Mouse (Mus musculus) lung, postnatal 25 days (tissue): ENCODE data around the gene Olfr625-ps1.
"Not testable (repeated sequence)": the region's sequence is repeated elsewhere in the genome, so short reads cannot be mapped to it uniquely, and the experiment has no call there.

ENCODE experiments used
- DNase-seq: peaks from one replicate; pipeline ENCODE4 v3.0.0; 2022; ENCODE audit warnings: low spot score

The Olfr625-ps1 gene

GRCm38 (mm10) chr7:103682420-103682819, at the start of gene Olfr625-ps1:
Gene Olfr625-ps1 (plus strand): TSS chr7:103682720.
- no peak for DNase-seq

GRCm38 (mm10) chr7:103636795-103637194, 45.7 kb upstream of the Olfr625-ps1 start:
- DNase-seq: no peak

GRCm38 (mm10) chr7:103642602-103643001, 39.9 kb upstream of the Olfr625-ps1 start, which contains the start of gene Olfr622:
Gene Olfr622 (minus strand): TSS chr7:103642702.
- DNase-seq: no peak

- no peak for DNase-seq
Observed at GRCm38 (mm10) chr7:103644070-103644469, 38.5 kb upstream of the Olfr625-ps1 start.

GRCm38 (mm10) chr7:103663598-103663997, 18.9 kb upstream of the Olfr625-ps1 start, which contains the start of gene Olfr623:
Gene Olfr623 (minus strand): TSS chr7:103663698.
- no peak for DNase-seq

GRCm38 (mm10) chr7:103671091-103671490, 11.4 kb upstream of the Olfr625-ps1 start, which contains the start of gene Olfr624:
Gene Olfr624 (minus strand): TSS chr7:103671191.
- DNase-seq: no peak

GRCm38 (mm10) chr7:103699469-103699868, 16.9 kb downstream of the Olfr625-ps1 start:
- DNase-seq: no peak

GRCm38 (mm10) chr7:103712024-103712423, 29.5 kb downstream of the Olfr625-ps1 start:
- no peak for DNase-seq

GRCm38 (mm10) chr7:103714371-103714770, 31.9 kb downstream of the Olfr625-ps1 start, which contains the start of gene Olfr243:
Gene Olfr243 (plus strand): TSS chr7:103714671.
- no peak for DNase-seq

- not testable (repeated sequence) for DNase-seq
Observed at GRCm38 (mm10) chr7:103716398-103716797, 33.9 kb downstream of the Olfr625-ps1 start.

- DNase-seq: no peak
Observed at GRCm38 (mm10) chr7:103730074-103730473, 47.6 kb downstream of the Olfr625-ps1 start, which contains the start of gene Olfr628. Gene Olfr628 (plus strand): TSS chr7:103730374.
